Mouse (Mus musculus): Measurements from ENCODE around the gene Slc23a3. TPM values are rescaled to one million over a fixed set of nuclear protein-coding genes. Genes with fewer than 3 reads are reported as not detected.
A peak's percentile ranks its signal among the peaks of the same experiment; 100 is the strongest.

Slc23a3 gene
- polyA plus RNA-seq, 1 experiment from 2014 or later = not detected

- Histone ChIP-seq H3K4me1 (ENCODE audit: control insufficient read depth, insufficient read depth, low read length) (peaks cover 24% of the 10 kb centered on the region), H3K4me2 (ENCODE audit: low read length) (peak overlapping the region; percentile 97), H3K4me3 (ENCODE audit: low read depth, low read length) (peak overlapping the region; percentile 99), H3K9me3 (replicated peaks; ENCODE audit: control insufficient read depth, low read length, poor library complexity, severe bottlenecking) (no peaks in the 10 kb centered on the region), H3K9ac (ENCODE audit: low read depth, low read length) (peak overlapping the region; percentile 99), H3K27ac (ENCODE audit: low read length) (peak overlapping the region; percentile 99), H3K36me3 (ENCODE audit: control insufficient read depth, insufficient read depth, low read length) (peaks cover 38% of the 10 kb centered on the region), H3K27me3 (ENCODE audit: control insufficient read depth, insufficient read depth, low read depth, low read length) (no peaks in the 10 kb centered on the region)
- WGBS = under 1% methylated on average over 53 of the region's 53 CpGs
- ATAC-seq = 0 out of 2 replicates have a peak, but pooled peaks have one; percentile 18
Measured at GRCm38 (mm10) chr1:75141486-75142190, 7.9 kb upstream of the Slc23a3 start.

DNA sequence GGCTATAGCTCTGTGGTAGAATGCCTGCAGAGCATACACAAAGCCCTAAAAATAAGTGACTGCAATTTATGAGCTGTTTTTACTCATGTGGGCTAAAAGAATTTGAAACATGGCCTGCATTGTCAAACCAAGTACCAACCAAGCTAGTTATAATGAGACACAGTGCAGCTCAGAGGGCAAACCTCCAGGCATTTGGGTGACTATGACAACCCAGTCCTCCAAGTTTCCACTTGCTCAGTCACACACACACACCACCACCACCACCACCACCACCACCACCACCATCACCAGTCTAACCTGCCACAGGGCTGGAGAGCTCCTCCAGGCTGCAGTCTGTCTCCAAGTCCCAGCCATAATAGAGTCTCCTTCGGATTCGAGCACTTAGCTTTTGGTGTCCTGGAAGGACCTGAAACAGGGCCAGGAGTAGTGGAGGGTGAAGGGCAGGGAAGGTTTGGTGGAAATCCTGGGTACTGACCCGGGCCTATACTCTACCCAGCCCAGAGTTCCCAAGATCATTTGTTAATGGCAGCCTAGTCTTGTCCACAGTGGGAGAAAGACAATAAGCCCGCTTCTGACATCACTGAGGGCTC lies 7.0 kb upstream of the Slc23a3 start:
- Histone ChIP-seq H3K27me3 (ENCODE audit: control insufficient read depth, insufficient read depth, low read depth, low read length) (no peaks in the 10 kb centered on the region), H3K4me2 (ENCODE audit: low read length) (peak overlapping the region; percentile 97), H3K4me3 (ENCODE audit: low read depth, low read length) (peak overlapping the region; percentile 99), H3K36me3 (ENCODE audit: control insufficient read depth, insufficient read depth, low read length) (peaks cover 36% of the 10 kb centered on the region), H3K9ac (ENCODE audit: low read depth, low read length) (peak overlapping the region; percentile 99), H3K4me1 (ENCODE audit: control insufficient read depth, insufficient read depth, low read length) (peaks cover 24% of the 10 kb centered on the region), H3K9me3 (replicated peaks; ENCODE audit: control insufficient read depth, low read length, poor library complexity, severe bottlenecking) (no peaks in the 10 kb centered on the region), H3K27ac (ENCODE audit: low read length) (no peak overlapping the region)
- 66% methylated on average over 4 of the region's 4 CpGs for WGBS
- ATAC-seq = no peak

DNA sequence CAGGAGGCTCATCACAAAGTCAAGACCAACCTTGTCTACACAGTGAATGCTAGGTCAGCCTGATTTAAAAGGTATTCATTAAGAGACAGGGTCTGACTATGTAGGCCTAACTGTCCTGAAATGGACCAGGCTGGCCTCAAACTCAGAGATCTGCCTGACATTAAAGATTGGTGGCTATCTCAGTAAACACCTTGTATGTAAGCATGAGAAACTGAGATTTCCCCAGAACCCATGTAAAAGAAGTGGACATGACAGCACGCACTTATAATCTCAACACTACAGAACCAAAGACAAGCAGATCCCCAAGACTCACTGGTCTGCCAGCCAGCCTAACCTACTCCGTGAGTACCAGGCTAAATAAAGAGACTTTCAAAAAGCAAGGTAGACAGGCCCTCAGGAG lies 4.8 kb upstream of the Slc23a3 start:
- no peaks in the 10 kb centered on the region for H3K27me3 ChIP-seq (ENCODE audit: control insufficient read depth, insufficient read depth, low read depth, low read length)
- H3K4me1 ChIP-seq (ENCODE audit: control insufficient read depth, insufficient read depth, low read length) = peaks cover 13% of the 10 kb centered on the region
- H3K9ac ChIP-seq (ENCODE audit: low read depth, low read length) = no peak overlapping the region
- H3K9me3 ChIP-seq (replicated peaks; ENCODE audit: control insufficient read depth, low read length, poor library complexity, severe bottlenecking) = no peaks in the 10 kb centered on the region
- H3K36me3 ChIP-seq (ENCODE audit: control insufficient read depth, insufficient read depth, low read length) = peaks cover 26% of the 10 kb centered on the region
- no peak for ATAC-seq
- no peak overlapping the region for H3K27ac ChIP-seq (ENCODE audit: low read length)
- no peak overlapping the region for H3K4me2 ChIP-seq (ENCODE audit: low read length)
- no peak overlapping the region for H3K4me3 ChIP-seq (ENCODE audit: low read depth, low read length)
- WGBS = 85% methylated on average over 2 of the region's 2 CpGs

DNA sequence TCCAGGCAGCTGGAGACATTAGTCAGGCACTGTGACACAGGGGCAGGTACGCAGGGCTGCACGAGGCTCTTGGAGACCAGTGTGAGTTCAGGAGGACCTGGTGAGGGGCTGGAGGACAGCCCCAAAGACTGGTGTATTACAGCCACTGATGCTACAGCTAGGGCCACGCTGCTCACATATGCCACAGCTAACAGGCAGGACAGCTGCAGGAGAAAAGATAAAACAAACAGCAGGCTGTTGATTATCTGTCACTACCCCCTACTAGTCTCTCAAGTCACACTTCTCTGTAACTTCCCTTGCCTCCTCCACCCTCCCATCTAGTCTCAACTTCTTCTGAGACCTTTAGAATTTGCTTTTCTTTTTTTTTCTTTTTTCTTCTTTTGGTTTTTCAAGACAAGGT lies 3.0 kb upstream of the Slc23a3 start:
- Histone ChIP-seq H3K4me2 (ENCODE audit: low read length) (no peak overlapping the region), H3K9ac (ENCODE audit: low read depth, low read length) (no peak overlapping the region), H3K36me3 (ENCODE audit: control insufficient read depth, insufficient read depth, low read length) (peaks cover 26% of the 10 kb centered on the region), H3K9me3 (replicated peaks; ENCODE audit: control insufficient read depth, low read length, poor library complexity, severe bottlenecking) (no peaks in the 10 kb centered on the region), H3K4me3 (ENCODE audit: low read depth, low read length) (no peak overlapping the region), H3K4me1 (ENCODE audit: control insufficient read depth, insufficient read depth, low read length) (peaks cover 13% of the 10 kb centered on the region), H3K27me3 (ENCODE audit: control insufficient read depth, insufficient read depth, low read depth, low read length) (no peaks in the 10 kb centered on the region), H3K27ac (ENCODE audit: low read length) (no peak overlapping the region)
- ATAC-seq = no peak
- WGBS = 80% methylated on average over 3 of the region's 3 CpGs

- Histone ChIP-seq H3K4me3 (ENCODE audit: low read depth, low read length) (no peak overlapping the region), H3K36me3 (ENCODE audit: control insufficient read depth, insufficient read depth, low read length) (peaks cover 26% of the 10 kb centered on the region), H3K9me3 (replicated peaks; ENCODE audit: control insufficient read depth, low read length, poor library complexity, severe bottlenecking) (no peaks in the 10 kb centered on the region), H3K4me2 (ENCODE audit: low read length) (no peak overlapping the region), H3K27ac (ENCODE audit: low read length) (no peak overlapping the region), H3K27me3 (ENCODE audit: control insufficient read depth, insufficient read depth, low read depth, low read length) (no peaks in the 10 kb centered on the region), H3K9ac (ENCODE audit: low read depth, low read length) (no peak overlapping the region), H3K4me1 (ENCODE audit: control insufficient read depth, insufficient read depth, low read length) (peaks cover 13% of the 10 kb centered on the region)
- no peak for ATAC-seq
- 86% methylated on average over 6 of the region's 6 CpGs for WGBS
Measured at GRCm38 (mm10) chr1:75136293-75136692, 2.6 kb upstream of the Slc23a3 start.

DNA sequence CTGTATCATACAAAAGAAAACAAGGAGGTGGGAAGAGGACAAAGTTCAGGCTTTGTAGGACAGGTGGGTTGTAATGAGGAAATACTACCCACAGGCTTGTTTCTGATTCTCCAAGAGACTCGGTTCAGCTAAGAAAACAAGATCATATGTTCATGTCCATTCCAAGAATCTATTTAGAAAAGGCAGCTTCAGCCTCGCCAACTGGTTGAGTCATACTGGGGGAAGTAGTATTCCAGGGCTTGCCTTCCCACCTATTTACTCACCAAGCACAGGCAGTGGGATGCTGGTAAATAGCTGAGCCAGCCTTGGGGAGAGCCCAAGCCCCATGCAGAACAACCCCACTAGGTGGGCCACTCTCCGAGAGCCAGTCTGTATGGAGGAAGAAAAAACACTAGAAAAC lies 5.0 kb downstream of the Slc23a3 start:
- H3K27ac ChIP-seq (ENCODE audit: low read length) = no peak overlapping the region
- no peaks in the 10 kb centered on the region for H3K36me3 ChIP-seq (ENCODE audit: control insufficient read depth, insufficient read depth, low read length)
- H3K4me3 ChIP-seq (ENCODE audit: low read depth, low read length) = no peak overlapping the region
- no peak for ATAC-seq
- H3K27me3 ChIP-seq (ENCODE audit: control insufficient read depth, insufficient read depth, low read depth, low read length) = no peaks in the 10 kb centered on the region
- H3K4me1 ChIP-seq (ENCODE audit: control insufficient read depth, insufficient read depth, low read length) = peaks cover 4% of the 10 kb centered on the region; the same call in 1 of the 2 replicates
- 86% methylated on average over 3 of the region's 3 CpGs for WGBS
- H3K4me2 ChIP-seq (ENCODE audit: low read length) = no peak overlapping the region
- no peak overlapping the region for H3K9ac ChIP-seq (ENCODE audit: low read depth, low read length)
- no peaks in the 10 kb centered on the region for H3K9me3 ChIP-seq (replicated peaks; ENCODE audit: control insufficient read depth, low read length, poor library complexity, severe bottlenecking)

GRCm38 (mm10) chr1:75125418-75125817 lies 8.3 kb downstream of the Slc23a3 start:
- H3K36me3 ChIP-seq (ENCODE audit: control insufficient read depth, insufficient read depth, low read length) = no peaks in the 10 kb centered on the region
- H3K4me2 ChIP-seq (ENCODE audit: low read length) = peak overlapping the region; percentile 71
- no peaks in the 10 kb centered on the region for H3K9me3 ChIP-seq (replicated peaks; ENCODE audit: control insufficient read depth, low read length, poor library complexity, severe bottlenecking)
- peaks cover 4% of the 10 kb centered on the region; the same call in 1 of the 2 replicates for H3K4me1 ChIP-seq (ENCODE audit: control insufficient read depth, insufficient read depth, low read length)
- peak; percentile 12; the same call in 1 of the 2 replicates for ATAC-seq
- H3K4me3 ChIP-seq (ENCODE audit: low read depth, low read length) = peak overlapping the region; percentile 75
- H3K27ac ChIP-seq (ENCODE audit: low read length) = peak overlapping the region; percentile 93
- no peaks in the 10 kb centered on the region for H3K27me3 ChIP-seq (ENCODE audit: control insufficient read depth, insufficient read depth, low read depth, low read length)
- 35% methylated on average over 5 of the region's 5 CpGs for WGBS
- peak overlapping the region; percentile 82 for H3K9ac ChIP-seq (ENCODE audit: low read depth, low read length)

DNA sequence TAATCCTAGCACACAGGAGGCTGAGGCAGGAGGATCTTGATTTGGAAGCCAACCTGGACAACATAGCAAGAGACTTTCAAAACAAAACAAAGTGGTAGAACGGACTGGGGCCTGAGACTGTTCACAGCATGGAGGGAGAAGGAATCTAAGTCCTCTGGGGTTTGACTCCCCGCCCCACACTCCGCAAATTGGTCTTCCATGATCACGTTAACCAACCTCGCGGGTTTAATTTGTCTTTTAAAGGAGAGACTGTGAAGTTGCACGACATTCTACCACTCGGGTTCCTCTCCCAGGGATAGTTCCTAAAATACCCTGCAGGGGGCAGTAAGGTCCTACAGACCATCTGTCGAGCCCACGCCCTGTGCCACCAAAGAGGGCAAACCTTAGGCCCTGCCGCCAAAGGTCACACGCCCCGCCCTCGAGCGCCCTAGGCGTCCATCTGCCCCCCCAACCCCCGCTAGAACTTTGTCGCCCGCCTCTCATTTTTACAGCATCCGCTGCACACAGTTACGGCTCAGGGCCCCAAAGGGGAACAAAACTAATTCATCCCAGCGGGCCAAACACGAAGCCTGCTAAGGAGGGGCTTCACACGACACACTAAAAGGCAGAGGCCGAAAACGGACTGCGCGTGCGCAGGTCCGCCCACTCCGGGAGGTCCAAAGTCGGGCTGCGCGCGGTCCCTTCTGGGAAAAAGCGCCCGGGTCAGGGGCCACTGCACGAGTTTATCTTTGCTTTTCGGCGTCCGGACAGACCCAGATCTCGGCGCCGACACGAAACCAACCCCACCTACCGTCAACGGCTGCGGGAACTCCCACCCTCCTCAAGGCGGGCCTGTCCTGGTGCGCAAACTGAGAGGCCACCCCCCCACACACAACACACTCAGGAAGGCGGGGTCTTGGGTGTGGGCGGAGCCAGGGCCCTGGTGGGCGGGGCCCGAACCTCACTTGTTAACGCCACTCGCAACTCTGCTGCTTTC lies 9.1 kb downstream of the Slc23a3 start, which contains the start of gene Nhej1:
Gene Nhej1, minus strand, starts transcription at position 855 of the 976 bp plus-strand sequence.
- peak; percentile 94 for ATAC-seq
- H3K4me1 ChIP-seq (ENCODE audit: control insufficient read depth, insufficient read depth, low read length) = peaks cover 4% of the 10 kb centered on the region; the same call in 1 of the 2 replicates
- H3K27me3 ChIP-seq (ENCODE audit: control insufficient read depth, insufficient read depth, low read depth, low read length) = no peaks in the 10 kb centered on the region
- peak within 1 kb of the TSS; percentile 71 for H3K4me2 ChIP-seq (ENCODE audit: low read length)
- peak within 1 kb of the TSS; percentile 75 for H3K4me3 ChIP-seq (ENCODE audit: low read depth, low read length)
- H3K36me3 ChIP-seq (ENCODE audit: control insufficient read depth, insufficient read depth, low read length) = no peaks in the 10 kb centered on the region
- WGBS = 1% methylated on average over 56 of the region's 56 CpGs
- H3K27ac ChIP-seq (ENCODE audit: low read length) = peak within 1 kb of the TSS; percentile 93
- H3K9ac ChIP-seq (ENCODE audit: low read depth, low read length) = peak within 1 kb of the TSS; percentile 82
- no peaks in the 10 kb centered on the region for H3K9me3 ChIP-seq (replicated peaks; ENCODE audit: control insufficient read depth, low read length, poor library complexity, severe bottlenecking)
